Mouse (Mus musculus): ENCODE measurements at regions not wholly inside any gene's neighbourhood (a gene's known extent, or its start where the extent isn't known, plus 50 kb on each side); places are given as distances from the start of the nearest gene placed in this dataset.

GRCm38 (mm10) chr14:76331497-76332335, 83.0 kb upstream of the Tsc22d1 start:
- no peak for TF ChIP-seq CTCF (conservative IDR thresholded peaks at IDR 0.05; ENCODE audit: low read length)
- no peak for TF ChIP-seq POU5F1 (IDR thresholded peaks at IDR 0.05; ENCODE audit: borderline replicate concordance, low read length)

Data from E14TG2a.4 (cell line).